Mouse (Mus musculus): Measurements from ENCODE around the gene Sspo.

The Sspo gene

DNA sequence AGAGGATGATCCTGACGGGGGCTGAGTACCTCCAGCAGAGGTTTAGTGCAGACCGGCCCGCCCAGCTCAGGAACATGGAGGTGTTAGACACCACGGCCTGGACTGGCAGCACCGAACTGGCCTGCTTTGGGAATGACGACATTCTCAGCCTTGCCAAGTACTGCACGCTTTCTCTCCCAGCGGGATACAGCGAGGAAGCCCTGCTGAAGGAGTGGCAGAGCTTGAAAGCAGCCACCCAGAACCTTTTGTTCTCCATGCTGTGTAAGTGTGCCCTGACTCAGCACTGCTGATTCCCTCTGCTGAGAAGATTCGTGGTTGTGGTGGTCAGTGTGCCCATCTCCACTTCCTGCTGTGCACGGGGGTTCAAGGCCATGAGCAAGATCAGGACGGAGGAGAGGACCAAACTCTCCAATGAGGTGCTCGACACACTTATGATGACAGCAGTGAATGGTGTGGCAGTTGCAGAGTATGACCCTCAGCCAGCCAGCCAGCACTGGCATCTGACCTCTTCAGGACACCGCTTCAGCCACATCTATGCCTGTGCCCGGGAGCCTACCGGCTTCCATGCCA, 81.9 kb downstream of the Sspo start:
- in situ Hi-C loops (cut with MboI; ENCODE audit: low pct_unique_long_range_greater_than_20kb in 1 of 2, low sequenced_read_pairs in 2 of 2, unreplicated experiment in 1 of 2) = no loop called here

DNA sequence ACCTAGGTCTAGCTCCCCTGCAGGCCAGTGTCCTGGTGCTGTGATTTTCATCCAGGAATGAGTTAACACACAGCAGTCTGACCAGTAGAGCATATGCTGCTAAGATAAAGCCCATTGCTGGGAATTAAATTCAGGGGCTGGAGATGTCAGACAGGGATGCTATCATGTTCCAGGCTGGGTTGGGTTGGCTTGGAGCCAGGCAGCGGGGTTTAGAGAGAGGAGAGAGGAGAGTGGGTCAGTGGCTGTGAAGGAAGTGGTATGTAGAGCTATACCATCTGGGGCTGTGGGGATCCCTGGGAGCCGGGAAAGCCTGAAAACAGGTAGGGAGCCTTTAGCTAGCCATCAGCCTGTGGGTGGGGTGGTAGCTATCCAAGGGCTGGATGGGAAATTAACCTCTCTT, 82.8 kb downstream of the Sspo start:
- in situ Hi-C loops (cut with MboI; ENCODE audit: low pct_unique_long_range_greater_than_20kb in 1 of 2, low sequenced_read_pairs in 2 of 2, unreplicated experiment in 1 of 2) = no loop called here

DNA sequence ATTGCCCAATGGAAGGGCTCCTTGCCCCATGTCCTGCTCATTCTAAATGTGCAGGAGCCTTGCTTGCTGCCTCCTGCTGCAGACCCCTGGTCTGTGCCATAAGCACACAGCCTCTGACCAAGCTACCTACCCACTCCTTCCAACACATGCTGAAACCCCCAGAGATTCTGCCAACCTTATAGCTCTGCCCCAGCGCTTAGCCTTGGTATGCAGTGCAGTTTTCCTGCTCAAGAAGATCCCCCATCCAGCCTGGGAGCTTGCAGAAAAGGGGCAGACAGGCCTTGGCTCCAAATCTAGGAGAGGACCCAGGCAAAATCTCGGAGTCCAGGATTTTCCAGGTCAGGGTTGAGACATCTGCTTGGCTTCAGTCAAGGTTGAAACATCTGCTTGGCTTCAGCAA, 85.4 kb downstream of the Sspo start:
- in situ Hi-C loops (cut with MboI; ENCODE audit: low pct_unique_long_range_greater_than_20kb in 1 of 2, low sequenced_read_pairs in 2 of 2, unreplicated experiment in 1 of 2) = no loop called here

DNA sequence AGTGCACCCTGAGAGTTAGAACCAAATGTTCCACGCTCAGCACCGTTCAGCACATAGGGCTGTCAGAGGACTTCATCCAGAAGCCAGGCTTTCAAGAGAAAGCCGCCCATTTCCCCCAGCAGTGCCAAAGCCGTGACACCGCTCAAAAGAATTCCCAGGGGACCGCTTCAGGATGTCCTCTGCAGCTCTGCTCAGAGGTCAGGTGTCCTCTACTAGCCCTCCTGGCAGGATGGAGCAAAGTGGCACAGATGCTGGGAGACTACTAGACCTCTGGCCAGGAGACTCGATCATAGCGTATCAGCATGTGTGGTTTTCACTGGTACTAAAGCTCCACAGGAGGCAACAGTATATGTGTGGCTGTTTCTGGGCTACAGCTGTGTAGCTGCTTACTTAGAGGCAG, 86.9 kb downstream of the Sspo start:
- in situ Hi-C loops (cut with MboI; ENCODE audit: low pct_unique_long_range_greater_than_20kb in 1 of 2, low sequenced_read_pairs in 2 of 2, unreplicated experiment in 1 of 2) = no loop called here

DNA sequence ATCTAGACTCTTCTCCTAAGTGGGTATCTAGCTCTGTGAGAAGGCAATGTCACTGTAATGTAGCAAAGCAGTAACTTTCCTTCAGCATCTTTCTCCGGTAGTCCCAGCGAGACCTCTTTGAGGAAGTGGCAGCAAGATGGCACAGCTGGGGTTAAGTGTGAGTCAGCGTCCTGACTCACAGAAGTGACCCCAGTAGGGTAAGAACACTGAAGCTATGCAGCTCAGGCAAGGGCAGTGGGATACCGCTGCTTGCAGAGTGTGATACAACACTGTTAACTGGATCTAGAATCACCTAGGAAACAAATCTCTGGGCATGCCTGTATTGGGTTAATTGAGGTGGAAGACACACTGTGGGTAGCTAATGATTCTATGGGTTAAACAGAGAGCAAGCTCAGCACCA, 88.1 kb downstream of the Sspo start:
- in situ Hi-C loops (cut with MboI; ENCODE audit: low pct_unique_long_range_greater_than_20kb in 1 of 2, low sequenced_read_pairs in 2 of 2, unreplicated experiment in 1 of 2) = no loop called here

DNA sequence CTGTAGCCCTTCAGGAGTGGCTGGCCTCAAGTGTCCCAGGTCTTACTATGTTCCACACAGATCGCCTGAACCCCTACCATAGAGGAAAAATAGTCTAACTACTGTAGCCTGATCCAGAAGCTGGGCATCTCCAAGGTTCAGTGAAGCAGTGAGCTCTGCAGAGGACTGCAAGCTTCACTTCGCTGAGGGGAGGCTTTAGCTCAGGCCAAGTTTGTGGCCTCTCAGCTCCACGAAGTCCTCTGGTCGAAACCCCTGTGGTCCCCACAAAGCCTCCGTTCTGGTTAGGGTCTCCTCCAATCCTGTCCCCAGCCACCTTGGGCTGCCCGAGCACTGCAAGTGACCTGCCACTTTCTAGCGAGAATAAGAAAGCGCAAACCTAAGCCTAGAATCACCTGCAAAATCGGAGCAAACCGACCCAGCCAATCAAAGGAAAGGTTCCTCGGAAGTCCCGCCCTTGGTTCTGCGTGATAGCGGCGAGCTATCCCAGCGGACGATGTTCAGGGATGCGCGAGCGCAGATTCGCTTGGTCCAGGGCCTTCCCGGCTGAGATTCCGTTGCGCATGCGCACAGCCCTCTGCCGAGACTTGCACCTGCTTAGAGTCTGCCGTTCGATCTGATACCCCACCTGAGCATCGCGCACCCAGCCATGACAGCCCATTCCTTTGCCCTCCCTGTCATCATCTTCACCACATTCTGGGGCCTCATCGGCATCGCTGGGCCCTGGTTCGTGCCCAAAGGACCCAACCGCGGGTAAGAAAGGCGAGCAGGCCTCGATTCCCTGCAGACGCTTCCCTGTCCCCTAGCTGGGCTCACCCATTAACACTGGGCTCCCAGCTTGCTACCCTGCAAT, 89.3 kb downstream of the Sspo start, which contains the start of gene Atp6v0e2:
Gene Atp6v0e2, plus strand, starts transcription at position 511 of the 850 bp plus-strand sequence.
- in situ Hi-C loops (cut with MboI; ENCODE audit: low pct_unique_long_range_greater_than_20kb in 1 of 2, low sequenced_read_pairs in 2 of 2, unreplicated experiment in 1 of 2) = no loop called here

DNA sequence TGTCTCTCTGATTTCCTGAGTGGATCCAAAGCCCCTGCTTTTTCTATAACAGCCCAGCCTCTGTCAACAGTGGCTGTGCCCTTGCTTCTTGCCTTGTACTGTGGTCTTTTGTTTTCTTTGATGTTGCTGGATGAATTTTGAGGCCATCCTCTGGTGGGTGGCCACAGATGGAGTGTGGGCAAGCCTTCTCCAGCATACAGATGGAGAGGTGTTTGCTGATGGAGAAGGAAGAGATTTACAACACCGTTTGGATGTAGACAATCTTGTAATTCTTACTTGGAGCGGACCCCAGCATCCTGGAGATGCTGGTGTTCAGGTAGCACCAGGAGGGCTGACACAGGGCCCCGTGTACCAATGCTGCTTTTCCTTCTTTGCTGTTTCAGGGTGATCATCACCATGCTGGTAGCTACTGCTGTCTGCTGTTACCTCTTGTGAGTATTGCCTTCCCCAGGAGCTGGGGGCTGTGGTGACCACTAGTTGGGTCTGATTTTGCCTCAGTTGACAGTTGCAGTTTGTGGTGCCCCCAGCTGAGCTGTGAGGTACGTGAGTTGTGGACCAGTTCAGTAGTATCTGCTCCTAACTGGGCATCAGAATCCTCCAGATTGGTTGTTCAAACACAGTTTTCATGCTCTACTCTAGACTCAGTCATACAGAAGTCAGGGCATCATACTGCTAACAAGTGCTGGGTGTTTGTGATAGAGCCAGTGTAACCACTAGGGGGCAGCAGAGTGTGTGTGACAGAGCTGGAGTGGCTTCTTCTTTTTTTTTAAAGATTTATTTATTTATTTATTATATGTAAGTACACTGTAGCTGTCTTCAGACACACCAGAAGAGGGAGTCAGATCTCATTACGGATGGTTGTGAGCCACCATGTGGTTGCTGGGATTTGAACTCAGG, 91.1 kb downstream of the Sspo start:
- in situ Hi-C loops (cut with MboI; ENCODE audit: low pct_unique_long_range_greater_than_20kb in 1 of 2, low sequenced_read_pairs in 2 of 2, unreplicated experiment in 1 of 2) = no loop called here

DNA sequence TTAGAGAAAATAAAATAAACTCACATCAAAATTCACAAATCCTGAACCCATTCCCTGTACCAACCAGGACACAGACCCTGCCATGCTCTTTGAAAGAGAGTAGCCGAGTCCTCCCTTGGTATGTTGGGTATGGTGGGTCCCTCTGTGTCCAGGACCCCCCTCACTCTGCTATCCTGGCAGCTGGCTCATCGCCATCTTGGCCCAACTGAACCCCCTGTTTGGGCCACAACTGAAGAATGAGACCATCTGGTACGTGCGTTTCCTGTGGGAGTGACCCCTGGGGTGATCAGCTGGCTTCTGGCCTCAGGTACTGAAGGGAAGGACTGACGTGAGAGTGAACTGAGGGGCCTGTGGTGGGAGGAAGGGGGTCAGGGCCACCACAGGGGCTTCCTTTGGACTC, 91.8 kb downstream of the Sspo start:
- in situ Hi-C loops (cut with MboI; ENCODE audit: low pct_unique_long_range_greater_than_20kb in 1 of 2, low sequenced_read_pairs in 2 of 2, unreplicated experiment in 1 of 2) = loop anchor here in 1 of 2 experiments (10.0 kb wide), 1 partner anchor 95 kb away; no protein-coding TSS in a partner anchor

DNA sequence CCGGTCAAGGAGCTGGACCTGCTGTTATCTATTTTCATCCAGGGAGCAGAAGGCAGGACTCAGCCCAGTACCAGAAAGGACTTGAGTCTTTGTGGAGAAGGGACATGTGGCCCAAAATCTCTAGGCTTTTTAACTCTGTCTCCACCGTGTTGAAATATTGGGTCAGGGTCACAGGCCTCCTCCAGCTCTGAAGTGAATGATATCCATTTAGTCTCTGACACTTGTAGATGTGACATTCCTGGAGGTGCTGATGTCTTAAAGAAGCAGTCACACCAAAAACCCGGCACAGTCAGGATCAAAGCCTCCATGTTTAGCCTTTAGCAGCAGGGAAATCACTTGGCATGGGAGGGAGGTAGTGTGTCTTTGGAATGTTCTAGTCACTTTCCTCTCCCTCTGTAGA, 92.7 kb downstream of the Sspo start:
- in situ Hi-C loops (cut with MboI; ENCODE audit: low pct_unique_long_range_greater_than_20kb in 1 of 2, low sequenced_read_pairs in 2 of 2, unreplicated experiment in 1 of 2) = loop anchor here in 1 of 2 experiments (10.0 kb wide), 1 partner anchor 94 kb away; no protein-coding TSS in a partner anchor

DNA sequence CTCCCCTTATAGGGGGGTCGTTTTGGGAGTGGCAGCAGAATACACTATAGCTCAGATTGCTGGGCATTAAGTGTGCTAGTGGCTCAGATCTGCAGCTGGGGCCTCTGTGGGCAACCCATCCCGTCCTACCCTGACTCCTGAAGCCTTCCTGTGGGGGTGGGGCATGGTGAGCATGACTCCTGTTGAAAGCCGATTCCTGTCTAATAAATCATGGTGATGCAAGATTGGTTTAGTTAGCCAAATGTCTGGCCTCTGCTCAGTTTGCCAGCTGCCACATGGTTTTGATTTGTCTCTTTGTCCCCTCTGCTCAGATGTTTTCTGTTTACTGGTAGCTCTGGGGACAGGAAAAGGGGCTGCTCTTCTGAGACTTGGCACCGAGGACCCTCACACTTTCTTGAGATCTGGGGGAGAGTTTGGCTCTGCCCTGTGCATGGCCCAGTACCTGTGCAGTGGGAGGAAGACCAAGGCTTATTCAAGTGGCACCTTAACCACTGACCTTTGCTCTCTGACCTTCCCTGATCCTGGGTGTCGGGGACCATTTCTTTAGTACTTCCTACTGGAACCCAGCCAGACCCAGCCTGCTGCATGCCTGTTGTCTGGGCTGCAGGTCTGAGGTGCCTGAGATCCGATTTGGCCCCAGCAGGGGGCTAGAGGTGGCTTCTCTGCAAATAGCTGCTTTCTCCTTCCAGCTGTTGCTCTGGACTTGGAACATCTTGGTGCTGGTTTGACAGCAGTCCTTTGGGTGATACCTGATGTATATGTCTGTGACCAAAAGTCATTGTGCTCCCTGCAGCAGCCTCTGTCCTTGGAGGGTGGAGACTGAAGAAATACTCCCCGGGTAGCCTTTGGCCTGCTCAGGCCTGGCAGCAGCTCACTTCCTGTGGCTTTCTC, 93.8 kb downstream of the Sspo start:
- in situ Hi-C loops (cut with MboI; ENCODE audit: low pct_unique_long_range_greater_than_20kb in 1 of 2, low sequenced_read_pairs in 2 of 2, unreplicated experiment in 1 of 2) = loop anchor here in 1 of 2 experiments (10.0 kb wide), 1 partner anchor 93 kb away; no protein-coding TSS in a partner anchor

DNA sequence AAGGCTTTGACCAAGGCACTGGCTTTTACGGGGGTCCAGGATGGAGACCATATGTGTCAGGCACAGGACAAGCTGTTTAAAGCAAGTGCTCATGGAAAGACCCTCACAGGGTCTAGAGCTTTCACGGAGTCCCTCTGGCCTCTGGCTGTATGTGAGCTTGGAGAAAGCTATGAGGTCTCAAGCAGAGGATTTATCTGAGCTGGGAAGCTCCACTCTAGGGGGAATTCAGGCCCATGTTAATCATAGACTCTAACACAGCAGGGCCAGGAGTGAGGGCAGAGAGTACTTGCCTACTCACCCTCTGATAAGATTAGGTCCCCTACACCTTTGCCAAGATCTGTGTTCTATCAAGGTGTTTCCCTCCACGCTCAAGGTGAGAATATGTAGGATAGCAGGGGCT, 94.6 kb downstream of the Sspo start:
- in situ Hi-C loops (cut with MboI; ENCODE audit: low pct_unique_long_range_greater_than_20kb in 1 of 2, low sequenced_read_pairs in 2 of 2, unreplicated experiment in 1 of 2) = loop anchor here in 1 of 2 experiments (10.0 kb wide), 1 partner anchor 92 kb away; no protein-coding TSS in a partner anchor

DNA sequence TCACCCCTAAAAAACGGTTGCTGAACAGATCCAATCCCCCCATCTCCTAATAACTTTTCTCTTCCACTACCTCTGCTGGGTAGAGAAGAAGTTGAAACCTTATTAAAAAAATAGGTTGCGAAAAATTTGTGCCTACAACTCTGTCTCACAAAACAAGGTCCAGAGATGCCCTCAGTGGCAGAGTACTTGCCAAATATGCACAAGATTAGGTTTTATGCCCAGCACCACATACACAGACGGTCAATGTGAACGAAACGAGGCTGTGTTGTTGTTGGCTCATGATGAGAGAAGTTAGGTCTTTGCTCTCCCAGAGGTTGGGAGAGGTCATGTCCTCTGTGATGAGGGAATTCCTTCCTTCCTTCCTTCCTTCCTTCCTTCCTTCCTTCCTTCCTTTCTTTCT, 97.2 kb downstream of the Sspo start:
- in situ Hi-C loops (cut with MboI; ENCODE audit: low pct_unique_long_range_greater_than_20kb in 1 of 2, low sequenced_read_pairs in 2 of 2, unreplicated experiment in 1 of 2) = loop anchor here in 1 of 2 experiments (10.0 kb wide), 1 partner anchor 90 kb away; no protein-coding TSS in a partner anchor

DNA sequence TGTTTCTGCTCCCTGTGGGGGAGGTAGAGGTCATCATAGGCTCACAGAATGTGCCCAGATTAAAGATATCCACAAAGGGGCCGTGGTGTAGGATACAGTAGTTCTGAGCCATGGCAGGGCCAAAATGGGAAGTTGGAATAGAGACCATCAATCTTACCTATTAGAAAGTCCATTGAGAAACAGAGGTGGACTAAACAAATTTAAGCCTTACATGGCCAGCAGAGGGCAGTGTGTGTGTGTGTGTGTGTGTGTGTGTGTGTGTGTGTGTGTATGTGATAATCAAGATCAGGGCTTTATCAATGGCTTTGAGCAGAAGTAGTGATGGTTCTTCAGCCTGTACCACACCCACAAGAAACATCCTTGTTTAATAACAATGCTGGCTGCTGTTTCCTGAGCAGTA, 98.2 kb downstream of the Sspo start:
- in situ Hi-C loops (cut with MboI; ENCODE audit: low pct_unique_long_range_greater_than_20kb in 1 of 2, low sequenced_read_pairs in 2 of 2, unreplicated experiment in 1 of 2) = loop anchor here in 1 of 2 experiments (10.0 kb wide), 1 partner anchor 89 kb away; no protein-coding TSS in a partner anchor

DNA sequence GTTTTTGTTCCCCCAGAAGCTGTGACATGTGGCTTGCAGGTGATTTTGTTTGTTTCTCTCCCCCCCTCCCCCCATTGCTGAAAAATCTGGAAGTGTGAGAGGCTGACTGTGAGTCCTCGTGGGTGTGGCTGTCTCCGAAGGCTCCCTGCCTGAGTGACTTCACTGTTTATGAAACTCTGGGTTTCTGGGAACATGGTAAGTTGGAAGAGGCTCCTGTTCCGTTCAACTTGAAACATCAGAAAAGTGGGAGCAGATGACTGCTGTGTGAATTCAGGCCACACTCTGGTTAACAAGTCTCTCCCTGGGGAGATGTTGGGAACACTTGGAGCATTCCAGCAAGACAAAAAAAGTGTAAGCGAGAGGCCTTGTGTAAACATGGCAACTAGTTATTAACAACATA, 98.8 kb downstream of the Sspo start:
- in situ Hi-C loops (cut with MboI; ENCODE audit: low pct_unique_long_range_greater_than_20kb in 1 of 2, low sequenced_read_pairs in 2 of 2, unreplicated experiment in 1 of 2) = loop anchor here in 1 of 2 experiments (10.0 kb wide), 1 partner anchor 88 kb away; no protein-coding TSS in a partner anchor

DNA sequence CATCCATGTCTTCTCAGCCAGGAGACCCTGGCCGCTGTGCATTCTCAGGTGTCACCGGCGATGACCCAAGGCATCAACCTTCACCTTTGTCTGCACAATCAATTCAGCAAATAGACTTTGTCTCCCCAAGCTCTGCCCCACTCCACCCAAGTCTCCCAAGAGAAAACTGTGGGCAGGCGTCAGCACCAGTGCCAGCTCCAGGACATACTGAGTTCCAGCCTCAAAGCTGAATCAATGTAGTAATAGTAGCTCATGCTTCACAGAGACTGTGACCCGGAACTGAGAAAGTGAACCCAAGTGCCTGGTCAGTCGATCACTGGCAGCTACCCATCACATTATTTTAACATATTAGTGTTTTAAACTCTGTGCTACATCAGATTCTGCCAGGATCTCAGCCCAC, 100.3 kb downstream of the Sspo start:
- in situ Hi-C loops (cut with MboI; ENCODE audit: low pct_unique_long_range_greater_than_20kb in 1 of 2, low sequenced_read_pairs in 2 of 2, unreplicated experiment in 1 of 2) = loop anchor here in 1 of 2 experiments (10.0 kb wide), 1 partner anchor 86 kb away; no protein-coding TSS in a partner anchor

Measured in mouse embryonic stem cell (cell line).